Mouse (Mus musculus) E14TG2a.4 (cell line): ENCODE measurements at regions not wholly inside any gene's neighbourhood (a gene's known extent, or its start where the extent isn't known, plus 50 kb on each side); places are given as distances from the start of the nearest gene placed in this dataset.

Experiments
- H3K27me3 ChIP-seq: 2 replicates; pipeline ENCODE4 v1.6.1; 2014; ENCODE audit warnings: low read length, control low read depth; ENCODE audit not compliant: insufficient read depth
- H3K36me3 ChIP-seq: 2 replicates; pipeline ENCODE4 v1.6.1; 2014; ENCODE audit warnings: low read length, control low read depth; ENCODE audit not compliant: insufficient read depth
- H3K4me1 ChIP-seq: replicated peaks from 2 replicates; pipeline ENCODE4 v1.6.1; 2014; ENCODE audit warnings: low read depth, low read length, control low read depth
- H3K4me3 ChIP-seq: replicated peaks from 2 replicates; pipeline ENCODE4 v1.5.1; 2014; ENCODE audit warnings: mild to moderate bottlenecking, low read length
- H3K9me3 ChIP-seq: 2 replicates; pipeline ENCODE4 v1.6.1; 2014; ENCODE audit warnings: low read length, control low read depth
- CTCF ChIP-seq: conservative IDR thresholded peaks from 2 replicates; pipeline ENCODE4 v1.5.1; 2014; ENCODE audit warnings: low read length
- NANOG ChIP-seq: IDR thresholded peaks from 2 replicates; pipeline ENCODE4 v1.6.1; 2014; ENCODE audit warnings: borderline replicate concordance, low read length, mixed read lengths
- POU5F1 ChIP-seq: IDR thresholded peaks from 2 replicates; pipeline ENCODE4 v1.6.1; 2014; ENCODE audit warnings: low read length, borderline replicate concordance

DNA sequence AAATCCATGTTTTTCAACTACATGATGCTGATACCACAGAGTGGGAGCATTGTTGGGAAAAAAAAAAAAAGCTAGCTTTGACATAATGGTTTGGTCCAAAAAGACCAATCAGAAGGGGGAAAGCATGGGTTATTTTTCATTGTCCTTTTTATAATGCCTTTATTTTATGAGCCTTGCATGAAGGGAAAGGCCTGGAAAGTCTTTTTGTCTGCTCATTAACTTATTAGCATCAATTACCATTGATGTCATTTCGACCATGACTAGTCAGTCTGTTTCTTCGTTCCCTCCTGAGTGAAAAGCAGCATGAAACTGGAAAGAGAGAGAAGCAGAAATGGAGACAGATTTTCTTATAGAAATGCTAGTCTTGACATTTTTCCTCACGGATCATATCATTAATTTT, 532.2 kb upstream of the Gm28269 start:
- Histone ChIP-seq H3K9me3 (no peaks in the 10 kb centered on the region), H3K4me3 (no peak overlapping the region), H3K36me3 (no peaks in the 10 kb centered on the region), H3K4me1 (no peaks in the 10 kb centered on the region), H3K27me3 (no peaks in the 10 kb centered on the region)
- TF ChIP-seq CTCF (no peak), POU5F1 (no peak), NANOG (no peak)

DNA sequence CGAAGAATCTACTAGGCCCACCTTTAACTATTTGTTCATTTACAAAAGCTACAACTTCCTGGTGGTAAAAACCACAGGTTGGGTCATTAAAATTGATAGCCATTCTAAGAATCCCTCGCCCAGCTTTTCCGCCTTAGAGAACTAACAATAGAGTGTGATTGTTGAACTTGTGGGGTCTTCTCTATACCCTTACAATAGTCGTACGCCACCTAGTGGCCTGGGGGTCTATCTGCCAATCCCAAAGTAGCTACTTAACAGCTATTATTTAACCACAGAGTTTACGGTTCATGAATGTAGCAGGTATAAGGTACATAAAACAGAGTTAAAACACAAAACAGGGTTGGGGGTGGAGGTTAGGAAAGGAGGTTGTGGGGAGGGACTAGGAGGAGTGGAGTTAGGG, 504.1 kb upstream of the Gm28269 start:
- Histone ChIP-seq H3K9me3 (no peaks in the 10 kb centered on the region), H3K36me3 (no peaks in the 10 kb centered on the region), H3K4me1 (no peaks in the 10 kb centered on the region), H3K27me3 (no peaks in the 10 kb centered on the region), H3K4me3 (no peak overlapping the region)
- TF ChIP-seq NANOG: no peak
- TF ChIP-seq POU5F1: no peak
- TF ChIP-seq CTCF: peak; percentile 21; the same call in 1 of the 2 replicates
